Mouse (Mus musculus) CH12.LX (cell line): ENCODE results near the gene Tectb. TPM values are rescaled to one million over a fixed set of nuclear protein-coding genes. Genes with fewer than 3 reads are reported as not detected.

ENCODE experiments used
- DNase-seq: peaks from one replicate; pipeline ENCODE4 v3.0.0-alpha.2; 2013; ENCODE audit errors: extremely low read depth
- H3K27ac ChIP-seq: 2 replicates; pipeline ENCODE4 v1.5.1; 2012; ENCODE audit warnings: low read depth, mild to moderate bottlenecking, control low read depth, moderate library complexity; ENCODE audit not compliant: insufficient read depth
- H3K27me3 ChIP-seq: replicated peaks from 2 replicates; pipeline ENCODE3; 2012; ENCODE audit warnings: inconsistent platforms
- H3K36me3 ChIP-seq, 2 experiments: replicated peaks in 1 of 2; 2 replicates each; pipeline versions ENCODE3 to v1.6.1; 2012; ENCODE audit warnings: inconsistent platforms in 1 of 2, low read length in 1 of 2, mild to moderate bottlenecking in 1 of 2, mixed read lengths in 1 of 2, moderate library complexity in 1 of 2; ENCODE audit not compliant: control insufficient read depth in 1 of 2, insufficient read depth in 1 of 2
- H3K4me1 ChIP-seq, 2 experiments: 2 replicates each; pipeline ENCODE4 v1.6.1; 2012; ENCODE audit warnings: inconsistent platforms in 1 of 2, moderate library complexity in 1 of 2; ENCODE audit not compliant: insufficient read depth in 2 of 2, control insufficient read depth in 1 of 2
- H3K4me2 ChIP-seq: 2 replicates; pipeline ENCODE4 v1.6.1; 2012; ENCODE audit warnings: low read depth, mild to moderate bottlenecking, control low read depth; ENCODE audit not compliant: poor library complexity, insufficient read depth, severe bottlenecking
- H3K4me3 ChIP-seq, 3 experiments: fragments of 150-350 bp in 1 of 3; sonication (generic) in 1 of 3; replicated peaks in 1 of 3; 2 replicates each; pipeline versions ENCODE3 to v1.5.1; 2011 to 2012; ENCODE audit warnings: low read depth in 2 of 3, low read length in 2 of 3, mild to moderate bottlenecking in 2 of 3, moderate library complexity in 2 of 3, control low read depth in 1 of 3, improper control_type of control experiment in 1 of 3, inconsistent platforms in 1 of 3, mixed read lengths in 1 of 3; ENCODE audit not compliant: poor library complexity in 1 of 3
- H3K79me2 ChIP-seq: replicated peaks from 2 replicates; pipeline ENCODE4 v1.6.1; 2012; ENCODE audit warnings: mild to moderate bottlenecking, moderate library complexity; ENCODE audit not compliant: control insufficient read depth, poor library complexity, insufficient read depth, severe bottlenecking; ENCODE audit errors: extremely low read depth
- H3K9ac ChIP-seq: 2 replicates; pipeline ENCODE4 v1.6.1; 2012; ENCODE audit warnings: low read depth, mild to moderate bottlenecking, control low read depth, moderate library complexity; ENCODE audit not compliant: insufficient read depth
- H3K9me3 ChIP-seq: replicated peaks from 2 replicates; pipeline ENCODE3; 2012; ENCODE audit warnings: low read length, inconsistent platforms, mixed read lengths
- CTCF ChIP-seq, 2 experiments: IDR thresholded peaks in 1 of 2; conservative IDR thresholded peaks in 1 of 2; 2 replicates each; pipeline ENCODE4 v1.5.1; 2011 to 2012; ENCODE audit warnings: low read depth in 2 of 2, low read length in 2 of 2, improper control_type of control experiment in 1 of 2, inconsistent platforms in 1 of 2, mild to moderate bottlenecking in 1 of 2, moderate library complexity in 1 of 2
- E2F4 ChIP-seq: IDR thresholded peaks from 2 replicates; pipeline ENCODE4 v1.6.1; 2011; ENCODE audit warnings: low read depth, low read length, improper control_type of control experiment; ENCODE audit not compliant: insufficient replicate concordance
- ELF1 ChIP-seq: IDR thresholded peaks from 2 replicates; pipeline ENCODE4 v1.6.1; 2014; ENCODE audit warnings: low read depth, mild to moderate bottlenecking, inconsistent platforms, low read length, improper control_type of control experiment
- GABPA ChIP-seq: IDR thresholded peaks from 2 replicates; pipeline ENCODE4 v1.6.1; 2012; ENCODE audit warnings: low read depth, low read length, improper control_type of control experiment, inconsistent platforms; ENCODE audit not compliant: insufficient replicate concordance
- KAT2A ChIP-seq: IDR thresholded peaks from 2 replicates; pipeline ENCODE4 v1.6.1; 2012; ENCODE audit warnings: low read length, improper control_type of control experiment, inconsistent platforms; ENCODE audit not compliant: insufficient replicate concordance
- MAZ ChIP-seq: IDR thresholded peaks from 2 replicates; pipeline ENCODE4 v1.6.1; 2012; ENCODE audit warnings: low read depth, mild to moderate bottlenecking, inconsistent platforms, low read length, improper control_type of control experiment, moderate library complexity
- MYC ChIP-seq: IDR thresholded peaks from 2 replicates; pipeline ENCODE4 v1.6.1; 2011; ENCODE audit warnings: low read depth, mild to moderate bottlenecking, improper control_type of control experiment, low read length
- NELFE ChIP-seq: IDR thresholded peaks from 2 replicates; pipeline ENCODE4 v1.6.1; 2011; ENCODE audit warnings: low read depth, low read length, improper control_type of control experiment
- PAX5 ChIP-seq: IDR thresholded peaks from 2 replicates; pipeline ENCODE4 v1.6.1; 2012; ENCODE audit warnings: low read length, inconsistent platforms, mixed read lengths
- POLR2AphosphoS2 ChIP-seq: IDR thresholded peaks from 2 replicates; pipeline ENCODE4 v1.6.1; 2011; ENCODE audit warnings: low read depth, low read length, improper control_type of control experiment
- RAD21 ChIP-seq: IDR thresholded peaks from 2 replicates; pipeline ENCODE4 v1.6.1; 2011; ENCODE audit warnings: low read depth, mild to moderate bottlenecking, low read length, improper control_type of control experiment, moderate library complexity
- SIN3A ChIP-seq: IDR thresholded peaks from 2 replicates; pipeline ENCODE4 v1.6.1; 2012; ENCODE audit warnings: low read length, improper control_type of control experiment, inconsistent platforms
- SMC3 ChIP-seq: IDR thresholded peaks from 2 replicates; pipeline ENCODE4 v1.6.1; 2011; ENCODE audit warnings: low read depth, low read length, improper control_type of control experiment
- UBTF ChIP-seq: IDR thresholded peaks from 2 replicates; pipeline ENCODE4 v1.6.1; 2012; ENCODE audit warnings: low read depth, mild to moderate bottlenecking, inconsistent platforms, low read length, improper control_type of control experiment, moderate library complexity
- ZC3H11A ChIP-seq: IDR thresholded peaks from 2 replicates; pipeline ENCODE4 v1.6.1; 2012; ENCODE audit warnings: low read depth, mild to moderate bottlenecking, inconsistent platforms, low read length, improper control_type of control experiment
- ZNF384 ChIP-seq: IDR thresholded peaks from 2 replicates; pipeline ENCODE4 v1.6.1; 2012; ENCODE audit warnings: low read depth, low read length, improper control_type of control experiment, inconsistent platforms
- dilution Hi-C: fragments of 300-500 bp; cut with MboI; formaldehyde crosslinking; loops from 2 replicates; pipeline ENCODE4 v1.14.3; 2020; ENCODE audit warnings: low sequenced_read_pairs; ENCODE audit not compliant: extremely low pct_unique_long_range_greater_than_20kb, extremely low pct_ligation_motif_present
- in situ Hi-C: fragments of 300-500 bp; cut with MboI; formaldehyde crosslinking; loops from 3 replicates; pipeline ENCODE4 v1.14.3; 2019; ENCODE audit warnings: low sequenced_read_pairs, low pct_ligation_motif_present, low pct_unique_long_range_greater_than_20kb, mixed read lengths
- polyA plus RNA-seq: library from polyadenylated mRNA; unstranded; fragments of >175 nt; gene quantifications from 2 replicates; pipeline ENCODE4 v1.2.1, GENCODE M21; 2012; ENCODE audit warnings: low read depth; ENCODE audit not compliant: insufficient read length
- total RNA-seq, 2 experiments: library from RNA; depleted of rRNA; stranded (reverse); fragments of 300-350 nt in 1 of 2; fragments of >200 nt in 1 of 2; gene quantifications; 2 replicates each; pipeline ENCODE4 v1.2.3; 2012 to 2014

Gene Tectb
- total and polyA plus RNA-seq, 3 experiments = not detected

GRCm38 (mm10) chr19:55206482-55207138, 26.1 kb downstream of the Tectb start:
- Histone ChIP-seq H3K9ac (no peak overlapping the region), H3K4me1 (no peaks in the 10 kb centered on the region), H3K4me3 (no peak overlapping the region), H3K27me3 (peaks cover 6% of the 10 kb centered on the region), H3K4me2 (no peak overlapping the region), H3K27ac (no peak overlapping the region), H3K9me3 (no peaks in the 10 kb centered on the region), H3K36me3 (no peaks in the 10 kb centered on the region), H3K79me2 (no peaks in the 10 kb centered on the region)
- 0 out of 2 replicates have a peak, but pooled peaks have one; percentile 20 for TF ChIP-seq MYC
- peak; percentile 99 for TF ChIP-seq ZNF384
- peak; percentile 64 for TF ChIP-seq SMC3
- TF ChIP-seq CTCF (conservative IDR thresholded peaks at IDR 0.05 in 1 of 2, IDR thresholded peaks at IDR 0.05 in 1 of 2; ENCODE audit: low read depth in 2 of 2, low read length in 2 of 2) = peak; percentile 84 to 95
- TF ChIP-seq E2F4 = no peak
- TF ChIP-seq UBTF = no peak
- TF ChIP-seq RAD21 = peak; percentile 86
- no peak for TF ChIP-seq GABPA
- no peak for TF ChIP-seq KAT2A
- no peak for TF ChIP-seq ZC3H11A
- dilution Hi-C loops (no loop called here), in situ Hi-C loops (no loop called here)
- DNase-seq = peak; percentile 69

DNA sequence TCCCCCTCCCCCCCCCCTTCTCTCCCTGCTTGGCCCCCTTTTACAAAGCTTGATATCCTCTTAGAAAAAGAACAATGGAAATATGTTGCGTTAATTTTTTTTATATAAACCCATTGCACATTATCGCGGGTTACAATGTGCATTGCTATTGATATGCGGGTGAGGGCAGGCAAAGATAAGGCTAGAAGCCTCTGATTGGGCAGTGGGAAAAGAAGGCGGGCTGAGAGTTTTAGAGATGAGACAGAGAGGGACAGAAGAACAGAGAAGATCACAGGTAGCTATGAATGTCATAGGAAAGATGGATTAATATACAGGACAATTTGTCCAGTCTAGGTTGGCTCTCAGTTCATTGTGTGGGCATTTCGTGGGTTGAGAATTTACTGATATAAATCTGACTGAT, 26.7 kb downstream of the Tectb start:
- Histone ChIP-seq H3K9ac (no peak overlapping the region), H3K79me2 (no peaks in the 10 kb centered on the region)
- in situ Hi-C loops = no loop called here

More for the DNA sequence above, 26.7 kb downstream of the Tectb start:
- no peak overlapping the region for H3K4me3 ChIP-seq
- TF ChIP-seq ELF1 (no peak), SMC3 (no peak), POLR2AphosphoS2 (no peak), SIN3A (no peak), KAT2A (no peak), MAZ (no peak), NELFE (no peak), ZC3H11A (no peak), PAX5 (no peak)
- TF ChIP-seq, all 38 proteins: peak for 0
- no peaks in the 10 kb centered on the region for H3K36me3 ChIP-seq
- H3K4me2 ChIP-seq = no peak overlapping the region
- dilution Hi-C loops = no loop called here
- H3K9me3 ChIP-seq = no peaks in the 10 kb centered on the region
- no peak for DNase-seq
- no peaks in the 10 kb centered on the region for H3K4me1 ChIP-seq
- H3K27me3 ChIP-seq = peaks cover 6% of the 10 kb centered on the region
- H3K27ac ChIP-seq = no peak overlapping the region
